33 mouse cellular contexts compared by ENCODE assay signal in genomic region chr1:183366361-183366760, GRCm38 (mm10). TPM values are rescaled to one million over a fixed set of nuclear protein-coding genes. Genes with fewer than 3 reads are reported as not detected.
"Had no signal": no experiment of that assay in that cellular context is flagged by ENCODE, and none has a peak within 500 bp of the region (broad histone marks: within the 10 kb centered on the region; RNA-seq: fewer than 3 reads in every experiment).

No protein-coding gene starts in this region.

- H3K27ac ChIP-seq: heart, embryonic 10.5 days; heart, embryonic 13.5 days; heart, embryonic 15.5 days; hindbrain, embryonic 10.5 days; hindbrain, embryonic 12.5 days; hindbrain, embryonic 15.5 days; hindbrain, postnatal 0 days; intestine, embryonic 15.5 days; kidney, embryonic 15.5 days; kidney, postnatal 0 days; layer of hippocampus, adult 2 months; left cerebral cortex, adult 2 months had no signal

- H3K27me3 ChIP-seq: heart, embryonic 12.5 days; heart, embryonic 13.5 days; heart, embryonic 15.5 days; hindbrain, embryonic 12.5 days; hindbrain, embryonic 15.5 days; intestine, embryonic 15.5 days; kidney, embryonic 15.5 days had no signal

- H3K9me3 ChIP-seq: heart, embryonic 10.5 days; heart, embryonic 12.5 days; heart, embryonic 13.5 days; heart, embryonic 15.5 days; hindbrain, embryonic 10.5 days; hindbrain, embryonic 12.5 days; hindbrain, embryonic 15.5 days; intestine, embryonic 15.5 days; kidney, embryonic 15.5 days had no signal

- H3K4me3 ChIP-seq: heart, embryonic 10.5 days; heart, embryonic 12.5 days; heart, embryonic 13.5 days; heart, embryonic 15.5 days; hindbrain, embryonic 10.5 days; hindbrain, embryonic 12.5 days; hindbrain, embryonic 15.5 days; intestine, embryonic 15.5 days; kidney, embryonic 15.5 days; layer of hippocampus, adult 2 months; left cerebral cortex, adult 2 months had no signal

- H3K9ac ChIP-seq: heart, embryonic 12.5 days; heart, embryonic 13.5 days; hindbrain, embryonic 12.5 days; hindbrain, embryonic 15.5 days; intestine, embryonic 15.5 days; kidney, embryonic 15.5 days had no signal

- DNase-seq: heart, postnatal 10 days; heart, postnatal 14 days; heart, postnatal 36 days; heart, postnatal 4 days; kidney, adult 11 months; kidney, adult 18-20 months; kidney, adult 2 months; kidney, adult 8-10 months; kidney, postnatal 10 days; kidney, postnatal 14 days; kidney, postnatal 25 days; kidney, postnatal 36 days; kidney, postnatal 4 days; layer of hippocampus, adult 9-11 months; layer of hippocampus, postnatal 36 days had no signal

- ATAC-seq: hindbrain, embryonic 16.5 days; hindbrain, postnatal 0 days; inflammation-experienced regulatory T-cells, adult 6 months; intestine, embryonic 15.5 days; intestine, embryonic 16.5 days; intestine, postnatal 0 days had no signal

- H3K4me2 ChIP-seq: heart, embryonic 11.5 days; heart, embryonic 12.5 days; heart, embryonic 13.5 days; heart, embryonic 15.5 days; hindbrain, embryonic 12.5 days; hindbrain, embryonic 15.5 days; intestine, embryonic 15.5 days; kidney, embryonic 15.5 days had no signal

RNA-seq across cellular contexts. Expression of gene Hhipl2, which starts 51.7 kb away (rescaled TPM):
- polyA plus RNA-seq: heart, embryonic 13.5 days; intestine, embryonic 15.5 days; intestine, postnatal 0 days had no signal
